16 mouse cellular contexts compared by ENCODE assay signal in genomic region chr10:41241080-41241479, GRCm38 (mm10).
A peak's percentile ranks its signal among the peaks of the same experiment; 100 is the strongest.
DNase-seq lines count a peak whose midpoint lies in the region; ATAC-seq and TF ChIP-seq lines count a peak whose summit lies in the region.
"Had no signal": no experiment of that assay in that cellular context is flagged by ENCODE, and none has a peak within 500 bp of the region (broad histone marks: within the 10 kb centered on the region; RNA-seq: fewer than 3 reads in every experiment).

No protein-coding gene starts in this region.

- ATAC-seq in lung, embryonic 14.5 days (ENCODE audit: insufficient read depth) = no peak
- ATAC-seq in heart, embryonic 11.5 days (replicated peaks; ENCODE audit: insufficient number of reproducible peaks, low FRiP score, low TSS enrichment) = no peak; the same call in 1 of the 2 replicates
- peak; percentile 92 for ATAC-seq in heart, postnatal 0 days (ENCODE audit: insufficient read depth, low read depth)
- ATAC-seq in liver, postnatal 0 days = peak; percentile 86
- no peak for ATAC-seq in intestine, embryonic 15.5 days
- ATAC-seq: forebrain, embryonic 15.5 days had no signal

- 29% methylated on average over 7 of the region's 7 CpGs for WGBS in lung, embryonic 14.5 days
- WGBS in heart, embryonic 11.5 days (ENCODE audit: insufficient replicate concordance) = 31% methylated on average over 7 of the region's 7 CpGs
- WGBS in heart, postnatal 0 days = 32% methylated on average over 7 of the region's 7 CpGs
- WGBS in liver, postnatal 0 days (ENCODE audit: insufficient replicate concordance) = 64% methylated on average over 7 of the region's 7 CpGs
- 36% methylated on average over 7 of the region's 7 CpGs for WGBS in intestine, embryonic 15.5 days

- no peaks in the 10 kb centered on the region for H3K36me3 ChIP-seq in lung, embryonic 14.5 days (ENCODE audit: insufficient read depth)
- H3K36me3 ChIP-seq in heart, embryonic 11.5 days (ENCODE audit: control insufficient read depth, insufficient read depth, low read length) = no peaks in the 10 kb centered on the region
- H3K36me3 ChIP-seq in heart, postnatal 0 days (replicated peaks; ENCODE audit: control insufficient read depth, insufficient read depth, low read length) = peaks cover 39% of the 10 kb centered on the region
- H3K36me3 ChIP-seq in liver, postnatal 0 days (replicated peaks; ENCODE audit: insufficient read depth, low read length) = peaks cover 3% of the 10 kb centered on the region
- no peaks in the 10 kb centered on the region for H3K36me3 ChIP-seq in intestine, embryonic 15.5 days
- H3K36me3 ChIP-seq: embryonic facial prominence, embryonic 10.5 days had no signal

- H3K27me3 ChIP-seq in lung, embryonic 14.5 days (ENCODE audit: insufficient read depth, low read length) = no peaks in the 10 kb centered on the region
- H3K27me3 ChIP-seq in heart, embryonic 11.5 days (ENCODE audit: control insufficient read depth, insufficient read depth, low read length) = no peaks in the 10 kb centered on the region
- no peaks in the 10 kb centered on the region for H3K27me3 ChIP-seq in heart, postnatal 0 days (ENCODE audit: control insufficient read depth, insufficient read depth, low read length)
- no peaks in the 10 kb centered on the region for H3K27me3 ChIP-seq in liver, postnatal 0 days (ENCODE audit: insufficient read depth, low read length)
- no peaks in the 10 kb centered on the region for H3K27me3 ChIP-seq in intestine, embryonic 15.5 days (replicated peaks)
- H3K27me3 ChIP-seq: forebrain, embryonic 15.5 days; hindbrain, embryonic 13.5 days had no signal

- H3K4me1 ChIP-seq in lung, embryonic 14.5 days (ENCODE audit: insufficient read depth) = no peaks in the 10 kb centered on the region
- H3K4me1 ChIP-seq in heart, embryonic 11.5 days (ENCODE audit: control insufficient read depth, insufficient read depth, low read length) = peaks cover 7% of the 10 kb centered on the region
- H3K4me1 ChIP-seq in heart, postnatal 0 days (ENCODE audit: control insufficient read depth, insufficient read depth) = peaks cover 4% of the 10 kb centered on the region
- H3K4me1 ChIP-seq in liver, postnatal 0 days (ENCODE audit: insufficient read depth) = peaks cover 11% of the 10 kb centered on the region
- no peaks in the 10 kb centered on the region for H3K4me1 ChIP-seq in intestine, embryonic 15.5 days (replicated peaks)
- H3K4me1 ChIP-seq: forebrain, embryonic 15.5 days had no signal

- peak; percentile 76; the same call in 1 of the 2 replicates for TF ChIP-seq EP300 in heart, postnatal 0 days (IDR thresholded peaks at IDR 0.05; ENCODE audit: low read depth)
- TF ChIP-seq EP300 in liver, postnatal 0 days (IDR thresholded peaks at IDR 0.05; ENCODE audit: low read depth) = no peak

- peak; percentile 13 for DNase-seq in lung, embryonic 14.5 days
- DNase-seq in lung, postnatal 25 days (ENCODE audit: low spot score) = no peak
- DNase-seq in heart, postnatal 0 days (ENCODE audit: low spot score) = peak; percentile 66
- DNase-seq in liver, postnatal 0 days = no peak
- no peak for DNase-seq in thymus, adult 18-20 months
- DNase-seq: cerebellum, adult 9-10 months; kidney, postnatal 10 days; layer of hippocampus, adult 9-11 months; lung, postnatal 36 days; thymus, postnatal 14 days had no signal

- no peak for TF ChIP-seq CTCF in lung, embryonic 14.5 days (IDR thresholded peaks at IDR 0.05; ENCODE audit: low read depth)
- TF ChIP-seq CTCF in heart, postnatal 0 days (IDR thresholded peaks at IDR 0.05; ENCODE audit: low read depth) = no peak
- TF ChIP-seq CTCF in liver, postnatal 0 days (IDR thresholded peaks at IDR 0.05; ENCODE audit: low read depth) = no peak

- H3K27ac ChIP-seq in lung, embryonic 14.5 days (ENCODE audit: low read depth) = 0 out of 2 replicates have a peak overlapping the region, but pooled peaks have one; percentile 37
- H3K27ac ChIP-seq in heart, embryonic 11.5 days (ENCODE audit: low read depth, low read length) = peak overlapping the region; percentile 18; the same call in 1 of the 2 replicates
- peak overlapping the region; percentile 71 for H3K27ac ChIP-seq in heart, postnatal 0 days (ENCODE audit: low read depth)
- H3K27ac ChIP-seq in liver, postnatal 0 days (ENCODE audit: low read depth) = peak overlapping the region; percentile 67
- H3K27ac ChIP-seq in intestine, embryonic 15.5 days = no peak overlapping the region
- H3K27ac ChIP-seq: embryonic facial prominence, embryonic 10.5 days; forebrain, embryonic 15.5 days; hindbrain, embryonic 13.5 days had no signal

- H3K4me2 ChIP-seq in lung, embryonic 14.5 days = no peak overlapping the region
- no peak overlapping the region for H3K4me2 ChIP-seq in heart, embryonic 11.5 days
- H3K4me2 ChIP-seq in heart, postnatal 0 days (ENCODE audit: low read depth, low read length) = no peak overlapping the region
- H3K4me2 ChIP-seq in liver, postnatal 0 days (ENCODE audit: low read depth, low read length) = no peak overlapping the region
- no peak overlapping the region for H3K4me2 ChIP-seq in intestine, embryonic 15.5 days (replicated peaks)
- H3K4me2 ChIP-seq: forebrain, embryonic 15.5 days; hindbrain, embryonic 13.5 days had no signal

- no peaks in the 10 kb centered on the region for H3K9me3 ChIP-seq in lung, embryonic 14.5 days (ENCODE audit: low read depth, low read length)
- no peaks in the 10 kb centered on the region for H3K9me3 ChIP-seq in heart, embryonic 11.5 days (replicated peaks; ENCODE audit: control insufficient read depth, low read length)
- no peaks in the 10 kb centered on the region for H3K9me3 ChIP-seq in heart, postnatal 0 days (replicated peaks; ENCODE audit: control insufficient read depth, low read length)
- no peaks in the 10 kb centered on the region for H3K9me3 ChIP-seq in liver, postnatal 0 days (ENCODE audit: low read length)
- no peaks in the 10 kb centered on the region for H3K9me3 ChIP-seq in intestine, embryonic 15.5 days
- H3K9me3 ChIP-seq: embryonic facial prominence, embryonic 10.5 days; forebrain, embryonic 15.5 days; hindbrain, embryonic 13.5 days had no signal

- no peak overlapping the region for H3K9ac ChIP-seq in lung, embryonic 14.5 days
- H3K9ac ChIP-seq in heart, embryonic 11.5 days (ENCODE audit: low read depth, low read length) = no peak overlapping the region
- H3K9ac ChIP-seq in heart, postnatal 0 days (replicated peaks; ENCODE audit: low read depth, low read length) = no peak overlapping the region
- peak overlapping the region; percentile 21; the same call in 1 of the 2 replicates for H3K9ac ChIP-seq in liver, postnatal 0 days (replicated peaks)
- H3K9ac ChIP-seq in intestine, embryonic 15.5 days = no peak overlapping the region
- H3K9ac ChIP-seq: forebrain, embryonic 15.5 days; hindbrain, embryonic 13.5 days had no signal

- H3K4me3 ChIP-seq in lung, embryonic 14.5 days (ENCODE audit: low read depth, low read length) = no peak overlapping the region
- no peak overlapping the region for H3K4me3 ChIP-seq in heart, embryonic 11.5 days (ENCODE audit: low read depth, low read length)
- no peak overlapping the region for H3K4me3 ChIP-seq in heart, postnatal 0 days (ENCODE audit: low read depth, low read length)
- no peak overlapping the region for H3K4me3 ChIP-seq in liver, postnatal 0 days (ENCODE audit: low read depth, low read length)
- no peak overlapping the region for H3K4me3 ChIP-seq in intestine, embryonic 15.5 days (replicated peaks)
- H3K4me3 ChIP-seq: embryonic facial prominence, embryonic 10.5 days; erythroblast, embryonic 14.5 days; forebrain, embryonic 15.5 days; hindbrain, embryonic 13.5 days had no signal

Comparison
In these comparisons a context has a peak if more than half of its experiments do, and no peak if none do; other contexts are left out.
1. ATAC-seq: peak in heart, postnatal 0 days (single experiment) and liver, postnatal 0 days (single experiment); none in lung, embryonic 14.5 days (single experiment), heart, embryonic 11.5 days (single experiment) and intestine, embryonic 15.5 days (single experiment).
2. DNase-seq: peak in lung, embryonic 14.5 days (single experiment) and heart, postnatal 0 days (single experiment); none in lung, postnatal 25 days (single experiment), liver, postnatal 0 days (single experiment) and thymus, adult 18-20 months (0 of 2).